Mouse (Mus musculus) heart, postnatal 36 days (tissue): Measurements from ENCODE around the gene Slc25a15. TPM values are rescaled to one million over a fixed set of nuclear protein-coding genes. Genes with fewer than 3 reads are reported as not detected.

ENCODE experiments used
- DNase-seq, 2 experiments: peaks; one replicate each; pipeline ENCODE4 v3.0.0; 2021 to 2022
- intact Hi-C: fragments of 180-260 bp; cut with DNase I; formaldehyde crosslinking; loops from one replicate; pipeline ENCODE4 v1.15.1; 2025
- total RNA-seq, 2 experiments: library from RNA; stranded (reverse); gene quantifications; 2 replicates each; pipeline ENCODE4 v1.2.3; 2021

Gene Slc25a15
- total RNA-seq, 2 experiments from 2014 or later = 13.0 to 13.8 TPM

GRCm38 (mm10) chr8:22335426-22335825, 63.0 kb downstream of the Slc25a15 start:
- no peak for DNase-seq
- intact Hi-C loops = no loop called here

Other genes starting within 250 kb of the Slc25a15 start
- 1 to 10 TPM; 1.6 to 2.1 TPM for gene Nek3, start 232.2 kb downstream of the Slc25a15 start, total RNA-seq
- gene Ckap2, start 212.8 kb downstream of the Slc25a15 start, total RNA-seq = 1 to 10 TPM in 1 of 2 experiments, under 1 TPM in 1; 0.76 to 1.1 TPM
- 10 to 100 TPM; 23.7 to 31.2 TPM for gene Vps36, start 205.8 kb downstream of the Slc25a15 start, total RNA-seq
- gene Thsd1, start 171.3 kb downstream of the Slc25a15 start, total RNA-seq = 1 to 10 TPM; 5.9 to 6.9 TPM
- gene Tpte, start 115.2 kb downstream of the Slc25a15 start, total RNA-seq = not detected
- 10 to 100 TPM; 55.7 to 57.1 TPM for gene Mrps31, start 12.8 kb upstream of the Slc25a15 start, total RNA-seq